Mouse (Mus musculus) spleen, postnatal 36 days (tissue): ENCODE data around the gene Vmn1r100.
"Not testable (repeated sequence)": the region's sequence is repeated elsewhere in the genome, so short reads cannot be mapped to it uniquely, and the experiment has no call there.

Experiments used
- DNase-seq, 2 experiments: peaks; one replicate each; pipeline ENCODE4 v3.0.0; 2022; ENCODE audit warnings: low spot score in 2 of 2, mixed read lengths in 1 of 2

The Vmn1r100 gene

GRCm38 (mm10) chr7:20417642-20418041 lies at the start of gene Vmn1r100:
Gene Vmn1r100, plus strand, starts transcription at chr7:20417942.
- DNase-seq = not testable (repeated sequence)

GRCm38 (mm10) chr7:20375310-20375709 lies 42.4 kb upstream of the Vmn1r100 start, which contains the start of gene Gm5728:
Gene Gm5728, minus strand, starts transcription at chr7:20375410.
- not testable (repeated sequence) for DNase-seq

- not testable (repeated sequence) for DNase-seq
These were observed 24.8 kb downstream of the Vmn1r100 start, which contains the start of gene Vmn1r101 for GRCm38 (mm10) chr7:20442493-20442892. Gene Vmn1r101, minus strand, starts transcription at chr7:20442593.
